Mouse (Mus musculus) limb, embryonic 14.5 days (tissue): ENCODE results near the gene Ermp1. TPM values are rescaled to one million over a fixed set of nuclear protein-coding genes. Genes with fewer than 3 reads are reported as not detected.

Experiments
- ATAC-seq: fragments of 200-750 bp; cut with Nextera tagmentation; 2 replicates; pipeline ENCODE4 v1.8.0; 2017; ENCODE audit warnings: low read depth, moderate number of reproducible peaks, moderate TSS enrichment; ENCODE audit not compliant: low FRiP score
- DNase-seq: peaks from one replicate; pipeline ENCODE4 v3.0.0-alpha.2; 2015; ENCODE audit warnings: low spot score
- H3K27ac ChIP-seq: fragments of 300-500 bp; sonication (generic); replicated peaks from 2 replicates; pipeline ENCODE4 v1.5.1; 2014; ENCODE audit warnings: low read depth, mild to moderate bottlenecking, low read length, moderate library complexity, mixed read lengths
- H3K27me3 ChIP-seq: fragments of 300-500 bp; sonication (generic); 2 replicates; pipeline ENCODE4 v1.6.1; 2014; ENCODE audit warnings: low read length, mixed read lengths; ENCODE audit not compliant: control insufficient read depth, insufficient read depth
- H3K36me3 ChIP-seq: fragments of 300-500 bp; sonication (generic); 2 replicates; pipeline ENCODE4 v1.6.1; 2014; ENCODE audit warnings: mild to moderate bottlenecking, low read length, moderate library complexity, mixed read lengths; ENCODE audit not compliant: control insufficient read depth, insufficient read depth
- H3K4me1 ChIP-seq: fragments of 300-500 bp; sonication (generic); 2 replicates; pipeline ENCODE4 v1.6.1; 2014; ENCODE audit warnings: antibody characterized with exemption, low read length, mixed read lengths; ENCODE audit not compliant: control insufficient read depth, insufficient read depth
- H3K4me2 ChIP-seq: fragments of 300-500 bp; sonication (generic); replicated peaks from 2 replicates; pipeline ENCODE4 v1.6.1; 2014; ENCODE audit warnings: low read depth, mild to moderate bottlenecking, low read length, moderate library complexity; ENCODE audit not compliant: severe bottlenecking
- H3K4me3 ChIP-seq: fragments of 300-500 bp; sonication (generic); replicated peaks from 2 replicates; pipeline ENCODE4 v1.5.1; 2014; ENCODE audit warnings: low read length
- H3K9ac ChIP-seq: fragments of 300-500 bp; sonication (generic); 2 replicates; pipeline ENCODE4 v1.6.1; 2014; ENCODE audit warnings: mild to moderate bottlenecking, low read depth, low read length, moderate library complexity; ENCODE audit not compliant: severe bottlenecking
- H3K9me3 ChIP-seq: fragments of 300-500 bp; sonication (generic); 2 replicates; pipeline ENCODE4 v1.6.1; 2016; ENCODE audit warnings: low read length; ENCODE audit not compliant: control insufficient read depth
- POLR2A ChIP-seq: fragments of 200-500 bp; IDR thresholded peaks from 2 replicates; pipeline ENCODE4 v1.8.0; 2012; ENCODE audit warnings: inconsistent platforms, mild to moderate bottlenecking, moderate library complexity, borderline replicate concordance; ENCODE audit not compliant: insufficient read depth, insufficient read length; ENCODE audit errors: extremely low read depth
- WGBS: fragments of 180-500 bp; shearing (Covaris S2); extraction: QIAGEN DNeasy Blood & Tissue Kit; methylation state at CpG from one replicate; pipeline ENCODE4 v1.1.7; 2014; 5-methylcytosine and 5-hydroxymethylcytosine counted together
- polyA plus RNA-seq, 2 experiments: library from polyadenylated mRNA; depleted of rRNA in 1 of 2; stranded (reverse) in 1 of 2; unstranded in 1 of 2; fragments of >200 nt; fragmentation: Nextera tagmentation in 1 of 2; extraction: Ambion mirVana in 1 of 2; gene quantifications; 2 replicates each; pipeline versions ENCODE4 v1.2.1 to v1.2.3; 2012 to 2014

Ermp1 gene
- polyA plus RNA-seq, 2 experiments = 16.1 to 16.7 TPM

- H3K36me3 ChIP-seq = no peaks in the 10 kb centered on the region
- H3K9me3 ChIP-seq = no peaks in the 10 kb centered on the region
- no peak overlapping the region for H3K27ac ChIP-seq
- no peak overlapping the region for H3K4me2 ChIP-seq
- no peak overlapping the region for H3K4me3 ChIP-seq
- 42% methylated on average over 5 of the region's 5 CpGs for WGBS
- DNase-seq (no peak), ATAC-seq (no peak)
- no peak overlapping the region for H3K9ac ChIP-seq
- H3K4me1 ChIP-seq = no peaks in the 10 kb centered on the region
- no peaks in the 10 kb centered on the region for H3K27me3 ChIP-seq
- no peak for TF ChIP-seq POLR2A
Measured at GRCm38 (mm10) chr19:29666965-29667594, 18.9 kb upstream of the Ermp1 start.

GRCm38 (mm10) chr19:29666164-29666563 lies 17.9 kb upstream of the Ermp1 start:
- DNase-seq (peak; percentile 13), ATAC-seq (no peak)
- Histone ChIP-seq H3K9me3 (no peaks in the 10 kb centered on the region), H3K27ac (no peak overlapping the region), H3K4me2 (no peak overlapping the region), H3K36me3 (no peaks in the 10 kb centered on the region), H3K9ac (no peak overlapping the region), H3K4me1 (no peaks in the 10 kb centered on the region), H3K4me3 (no peak overlapping the region), H3K27me3 (no peaks in the 10 kb centered on the region)
- no peak for TF ChIP-seq POLR2A
- WGBS = 72% methylated on average over 4 of the region's 4 CpGs

GRCm38 (mm10) chr19:29664934-29665333 lies 16.7 kb upstream of the Ermp1 start:
- H3K9me3 ChIP-seq = no peaks in the 10 kb centered on the region
- H3K4me2 ChIP-seq = no peak overlapping the region
- no peaks in the 10 kb centered on the region for H3K36me3 ChIP-seq
- H3K9ac ChIP-seq = no peak overlapping the region
- no peak overlapping the region for H3K27ac ChIP-seq
- no peak for TF ChIP-seq POLR2A
- ATAC-seq (no peak), DNase-seq (no peak)
- no peaks in the 10 kb centered on the region for H3K27me3 ChIP-seq
- no peak overlapping the region for H3K4me3 ChIP-seq
- 82% methylated on average over 5 of the region's 5 CpGs for WGBS
- H3K4me1 ChIP-seq = no peaks in the 10 kb centered on the region

GRCm38 (mm10) chr19:29663780-29664179 lies 15.6 kb upstream of the Ermp1 start:
- Histone ChIP-seq H3K27ac (no peak overlapping the region), H3K36me3 (no peaks in the 10 kb centered on the region), H3K4me1 (no peaks in the 10 kb centered on the region), H3K27me3 (no peaks in the 10 kb centered on the region), H3K9ac (no peak overlapping the region), H3K4me2 (no peak overlapping the region), H3K4me3 (no peak overlapping the region), H3K9me3 (no peaks in the 10 kb centered on the region)
- 61% methylated on average over 8 of the region's 8 CpGs for WGBS
- ATAC-seq (no peak), DNase-seq (peak; percentile 17)
- TF ChIP-seq POLR2A = no peak

- Histone ChIP-seq H3K27me3 (no peaks in the 10 kb centered on the region), H3K9ac (no peak overlapping the region), H3K4me2 (no peak overlapping the region), H3K36me3 (no peaks in the 10 kb centered on the region), H3K4me3 (no peak overlapping the region), H3K4me1 (no peaks in the 10 kb centered on the region), H3K27ac (no peak overlapping the region), H3K9me3 (no peaks in the 10 kb centered on the region)
- WGBS = 86% methylated on average over 6 of the region's 6 CpGs
- DNase-seq (no peak), ATAC-seq (no peak)
- TF ChIP-seq POLR2A = no peak
Measured at GRCm38 (mm10) chr19:29661974-29662580, 13.9 kb upstream of the Ermp1 start.
